Mouse (Mus musculus): ENCODE results near the gene March7.

The March7 gene

DNA sequence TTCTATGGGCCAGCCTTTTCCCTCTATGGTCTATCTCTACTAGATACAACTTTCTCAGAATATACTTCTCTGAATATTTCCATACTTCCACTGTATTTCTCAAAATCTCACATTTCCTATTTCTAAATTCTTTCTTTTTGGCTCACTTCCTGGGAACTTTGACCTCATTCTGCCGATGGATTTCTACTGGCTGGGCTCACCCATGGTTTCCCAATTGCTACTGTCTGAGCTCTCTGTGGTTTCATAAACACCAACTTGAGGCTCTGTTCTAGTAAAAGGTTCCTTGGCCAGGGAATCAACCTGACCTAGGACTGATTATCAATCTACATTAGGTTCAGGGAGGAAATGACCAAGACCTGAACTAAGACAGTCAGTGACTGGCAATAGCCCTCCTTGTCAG, 79.8 kb downstream of the March7 start:
- no peak for DNase-seq

DNA sequence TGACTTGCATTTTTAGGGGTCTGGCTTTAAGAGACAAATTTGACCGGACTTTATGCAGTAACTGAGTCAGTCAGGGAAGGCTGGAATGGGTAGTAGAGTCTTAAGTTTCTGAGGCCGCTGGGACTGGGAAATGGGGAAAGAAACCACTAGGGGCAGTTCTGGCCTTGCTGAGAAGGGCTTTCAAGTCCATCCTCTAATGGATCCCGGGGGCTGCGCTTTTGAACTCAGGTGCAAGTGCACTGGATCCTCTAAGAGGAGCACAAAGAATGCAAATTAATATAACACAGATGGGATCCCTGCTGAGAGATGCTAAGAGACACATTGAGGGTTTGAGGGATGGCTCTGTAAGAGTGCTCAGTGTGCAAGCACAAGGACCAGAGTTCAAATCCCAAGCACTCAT, 81.7 kb downstream of the March7 start:
- no peak for DNase-seq

DNA sequence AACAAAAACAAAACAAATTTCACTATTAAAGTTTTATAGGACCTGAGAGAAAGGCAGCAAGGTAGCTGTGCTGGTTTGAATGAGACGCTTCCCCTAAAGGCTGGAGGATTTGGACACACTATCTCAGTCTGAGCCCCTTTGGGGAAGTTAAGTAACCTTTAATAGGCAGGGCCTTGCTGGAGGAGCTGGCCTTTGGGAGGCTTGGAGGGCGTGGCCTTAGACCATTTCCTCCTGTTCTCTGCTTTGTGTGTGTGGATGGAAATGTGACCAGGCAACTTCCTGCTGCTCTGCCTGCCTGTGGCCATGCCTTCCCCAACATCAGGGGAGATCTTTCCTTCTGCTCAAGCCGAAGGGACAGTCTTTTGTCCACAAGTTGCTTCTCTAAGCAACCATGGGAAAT, 88.6 kb downstream of the March7 start:
- no peak for DNase-seq

DNA sequence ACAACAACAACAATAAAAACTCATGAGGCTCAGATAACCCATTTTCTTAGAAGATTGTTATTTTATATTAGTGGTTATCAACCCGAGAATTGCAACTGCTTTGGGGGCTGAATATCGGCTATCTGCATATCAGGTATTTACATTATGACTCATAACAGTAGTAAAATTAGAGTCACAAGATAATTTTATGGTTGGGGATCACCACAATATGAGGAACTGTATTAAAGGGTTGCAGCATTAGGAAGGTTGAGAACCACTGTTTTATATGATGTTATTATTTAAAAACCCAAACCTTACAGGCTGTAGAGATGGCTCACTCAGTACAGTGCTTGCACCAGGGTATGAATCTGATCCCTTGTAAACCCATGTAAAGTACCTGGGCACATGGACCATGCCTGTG, 89.6 kb downstream of the March7 start:
- DNase-seq: no peak

Data from thymus, adult 18-20 months (tissue).